Mouse (Mus musculus): ENCODE data around the gene Carmil1.

Gene Carmil1

GRCm38 (mm10) chr13:24155190-24155589, 125.4 kb downstream of the Carmil1 start:
- DNase-seq (ENCODE audit: extremely low read depth, insufficient read length, low spot score), result no peak

- no peak for DNase-seq (ENCODE audit: extremely low read depth, insufficient read length, low spot score)
These were observed 126.1 kb downstream of the Carmil1 start for GRCm38 (mm10) chr13:24154281-24155061.

GRCm38 (mm10) chr13:24152610-24153009, 128.0 kb downstream of the Carmil1 start:
- no peak for DNase-seq (ENCODE audit: extremely low read depth, insufficient read length, low spot score)

- no peak for DNase-seq (ENCODE audit: extremely low read depth, insufficient read length, low spot score)
These were observed 129.3 kb downstream of the Carmil1 start for GRCm38 (mm10) chr13:24151335-24151734.

GRCm38 (mm10) chr13:24148549-24148948, 132.0 kb downstream of the Carmil1 start:
- DNase-seq (ENCODE audit: extremely low read depth, insufficient read length, low spot score), result no peak

- DNase-seq (ENCODE audit: extremely low read depth, insufficient read length, low spot score), result no peak
These were observed 133.6 kb downstream of the Carmil1 start for GRCm38 (mm10) chr13:24147006-24147405.

GRCm38 (mm10) chr13:24146541-24146940, 134.1 kb downstream of the Carmil1 start:
- DNase-seq (ENCODE audit: extremely low read depth, insufficient read length, low spot score), result no peak

- no peak for DNase-seq (ENCODE audit: extremely low read depth, insufficient read length, low spot score)
These were observed 135.7 kb downstream of the Carmil1 start for GRCm38 (mm10) chr13:24144858-24145257.

- no peak for DNase-seq (ENCODE audit: extremely low read depth, insufficient read length, low spot score)
These were observed 136.5 kb downstream of the Carmil1 start for GRCm38 (mm10) chr13:24144141-24144540.

GRCm38 (mm10) chr13:24136836-24137235, 143.8 kb downstream of the Carmil1 start:
- DNase-seq (ENCODE audit: extremely low read depth, insufficient read length, low spot score), result no peak

- no peak for DNase-seq (ENCODE audit: extremely low read depth, insufficient read length, low spot score)
These were observed 145.0 kb downstream of the Carmil1 start for GRCm38 (mm10) chr13:24135282-24136230.

GRCm38 (mm10) chr13:24132866-24133265, 147.7 kb downstream of the Carmil1 start:
- no peak for DNase-seq (ENCODE audit: extremely low read depth, insufficient read length, low spot score)

- DNase-seq (ENCODE audit: extremely low read depth, insufficient read length, low spot score), result no peak
These were observed 149.3 kb downstream of the Carmil1 start for GRCm38 (mm10) chr13:24131319-24131718.

- DNase-seq (ENCODE audit: extremely low read depth, insufficient read length, low spot score), result no peak
These were observed 149.9 kb downstream of the Carmil1 start for GRCm38 (mm10) chr13:24130741-24131140.

GRCm38 (mm10) chr13:24128731-24129130, 151.9 kb downstream of the Carmil1 start:
- DNase-seq (ENCODE audit: extremely low read depth, insufficient read length, low spot score), result no peak

GRCm38 (mm10) chr13:24125865-24126264, 154.7 kb downstream of the Carmil1 start:
- no peak for DNase-seq (ENCODE audit: extremely low read depth, insufficient read length, low spot score)

GRCm38 (mm10) chr13:24117181-24117812, 163.3 kb downstream of the Carmil1 start:
- no peak for DNase-seq (ENCODE audit: extremely low read depth, insufficient read length, low spot score)

- peak; percentile 22 for DNase-seq (ENCODE audit: extremely low read depth, insufficient read length, low spot score)
These were observed 167.8 kb downstream of the Carmil1 start for GRCm38 (mm10) chr13:24112689-24113348.

GRCm38 (mm10) chr13:24110329-24110728, 170.3 kb downstream of the Carmil1 start:
- DNase-seq (ENCODE audit: extremely low read depth, insufficient read length, low spot score), result no peak

GRCm38 (mm10) chr13:24108282-24108681, 172.3 kb downstream of the Carmil1 start:
- no peak for DNase-seq (ENCODE audit: extremely low read depth, insufficient read length, low spot score)
